Mouse (Mus musculus) myocyte (in vitro differentiated cells): ENCODE results near the gene Chaf1b. TPM values are rescaled to one million over a fixed set of nuclear protein-coding genes. Genes with fewer than 3 reads are reported as not detected.

Experiments used
- H3K27me3 ChIP-seq: one replicate; pipeline ENCODE4 v1.6.1; 2011; ENCODE audit not compliant: control insufficient read depth, insufficient read depth, insufficient read length
- H3K36me3 ChIP-seq: one replicate; pipeline ENCODE4 v1.6.1; 2011; ENCODE audit not compliant: control insufficient read depth, insufficient read depth
- H3K4me2 ChIP-seq: one replicate; pipeline ENCODE4 v1.6.1; 2011; ENCODE audit warnings: low read depth, control low read depth
- H3K4me3 ChIP-seq: one replicate; pipeline ENCODE4 v1.5.1; 2011; ENCODE audit warnings: mild to moderate bottlenecking, control low read depth, moderate library complexity
- H3K79me2 ChIP-seq: one replicate; pipeline ENCODE4 v1.6.1; 2011; ENCODE audit not compliant: control insufficient read depth, insufficient read depth
- H3ac ChIP-seq: one replicate; pipeline ENCODE4 v1.6.1; 2011; ENCODE audit not compliant: control insufficient read depth, insufficient read length
- CEBPB ChIP-seq: IDR thresholded peaks from 2 replicates; pipeline ENCODE4 v1.6.1; 2011; ENCODE audit warnings: mild to moderate bottlenecking, moderate library complexity; ENCODE audit not compliant: poor library complexity, insufficient read depth, severe bottlenecking
- E2F4 ChIP-seq: IDR thresholded peaks from one replicate; pipeline ENCODE4 v1.6.1; 2011; ENCODE audit warnings: mild to moderate bottlenecking, control low read depth, moderate library complexity; ENCODE audit not compliant: insufficient read depth
- MAX ChIP-seq: IDR thresholded peaks from one replicate; pipeline ENCODE4 v1.6.1; 2011; ENCODE audit warnings: low read depth, mild to moderate bottlenecking, control low read depth
- MYOD1 ChIP-seq, 3 experiments: IDR thresholded peaks; one replicate each; pipeline ENCODE4 v1.6.1; 2011; ENCODE audit warnings: control low read depth in 2 of 3, low read depth in 2 of 3, mild to moderate bottlenecking in 2 of 3, moderate library complexity in 1 of 3; ENCODE audit not compliant: insufficient read length in 2 of 3, control insufficient read depth in 1 of 3
- MYOG ChIP-seq, 3 experiments: IDR thresholded peaks; one replicate each; pipeline ENCODE4 v1.6.1; 2011; ENCODE audit warnings: control low read depth in 2 of 3, low read depth in 2 of 3, mild to moderate bottlenecking in 2 of 3; ENCODE audit not compliant: insufficient read length in 2 of 3, control insufficient read depth in 1 of 3, insufficient read depth in 1 of 3
- POLR2A ChIP-seq: IDR thresholded peaks from one replicate; pipeline ENCODE4 v1.6.1; 2011; ENCODE audit warnings: low read depth, mild to moderate bottlenecking, control low read depth, moderate library complexity; ENCODE audit not compliant: insufficient read length
- POLR2AphosphoS2 ChIP-seq: IDR thresholded peaks from one replicate; pipeline ENCODE4 v1.6.1; 2011; ENCODE audit warnings: low read depth, control low read depth; ENCODE audit not compliant: insufficient read length
- REST ChIP-seq: IDR thresholded peaks from one replicate; pipeline ENCODE4 v1.6.1; 2011; ENCODE audit warnings: mild to moderate bottlenecking, control low read depth, moderate library complexity; ENCODE audit not compliant: insufficient read depth, insufficient read length
- SRF ChIP-seq: IDR thresholded peaks from one replicate; pipeline ENCODE4 v1.6.1; 2011; ENCODE audit warnings: low read depth; ENCODE audit not compliant: control insufficient read depth, insufficient read length
- TCF12 ChIP-seq: IDR thresholded peaks from one replicate; pipeline ENCODE4 v1.6.1; 2011; ENCODE audit warnings: mild to moderate bottlenecking, control low read depth; ENCODE audit not compliant: poor library complexity, insufficient read depth, severe bottlenecking
- TCF3 ChIP-seq: IDR thresholded peaks from one replicate; pipeline ENCODE4 v1.6.1; 2011; ENCODE audit warnings: low read depth, control low read depth; ENCODE audit not compliant: insufficient read length
- USF1 ChIP-seq: IDR thresholded peaks from one replicate; pipeline ENCODE4 v1.6.1; 2011; ENCODE audit warnings: low read depth, mild to moderate bottlenecking, control low read depth, moderate library complexity
- polyA plus RNA-seq: library from polyadenylated mRNA; unstranded; fragments of >200 nt; fragmentation: generic; extraction: Trizol; gene quantifications from one replicate; pipeline ENCODE4 v1.2.1, GENCODE M21; 2012; ENCODE audit warnings: missing spikeins

Gene Chaf1b
- polyA plus RNA-seq, 1 experiment: 7.1 TPM

- no peaks in the 10 kb centered on the region for H3K27me3 ChIP-seq
- no peaks in the 10 kb centered on the region for H3K79me2 ChIP-seq
- H3K4me3 ChIP-seq: no peak overlapping the region
- peaks cover 4% of the 10 kb centered on the region for H3K36me3 ChIP-seq
- no peak overlapping the region for H3ac ChIP-seq
- TF ChIP-seq REST (no peak), MYOD1 (IDR thresholded peaks at IDR 0.05; ENCODE audit: control insufficient read depth in 1 of 3, insufficient read length in 2 of 3, low read depth in 2 of 3) (no peak), SRF (no peak), MAX (no peak), USF1 (no peak)
- no peak overlapping the region for H3K4me2 ChIP-seq
Measured at GRCm38 (mm10) chr16:93890948-93891604, 7.4 kb downstream of the Chaf1b start.

DNA sequence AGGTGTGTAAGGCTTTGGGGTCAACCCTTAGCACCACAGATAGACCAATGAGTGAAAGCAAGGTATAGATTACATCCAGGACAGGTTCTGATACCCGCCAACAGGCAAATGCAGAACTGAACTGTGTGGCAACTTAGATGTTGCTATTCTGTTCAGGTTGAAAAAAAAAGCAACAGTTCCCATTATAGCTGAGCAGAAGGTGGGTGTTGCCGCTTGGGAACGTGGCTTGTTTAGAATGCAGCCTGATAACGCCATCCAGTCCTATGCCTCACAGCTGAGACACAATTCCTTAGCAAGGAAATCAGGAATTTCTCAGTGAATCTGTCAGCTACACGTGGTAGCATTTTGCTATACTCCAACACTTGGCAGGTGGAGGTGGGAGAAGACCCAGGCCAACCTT is 9.6 kb downstream of the Chaf1b start:
- H3ac ChIP-seq: no peak overlapping the region
- H3K36me3 ChIP-seq: peaks cover 4% of the 10 kb centered on the region
- H3K4me3 ChIP-seq: no peak overlapping the region

DNA sequence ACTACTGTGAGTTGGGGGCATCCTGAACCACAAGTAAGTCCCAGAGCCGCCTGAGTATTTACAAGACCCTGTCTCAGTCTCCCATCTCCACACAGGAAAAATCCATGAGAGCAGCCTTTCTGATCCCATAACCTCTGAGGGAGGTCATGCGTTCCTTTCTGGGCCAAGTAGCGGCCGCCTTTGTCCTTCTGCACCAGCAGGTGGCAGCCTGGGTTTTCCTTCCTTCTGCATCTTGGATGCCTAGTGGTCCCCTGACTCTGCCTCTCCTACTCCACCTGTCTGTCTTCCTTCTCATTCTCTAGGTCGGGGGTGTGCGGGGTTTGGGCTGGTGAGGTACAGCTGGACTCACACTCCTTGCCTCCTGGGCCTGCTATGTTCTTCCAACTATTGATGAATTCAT is 19.3 kb downstream of the Chaf1b start:
- TF ChIP-seq MYOD1 (IDR thresholded peaks at IDR 0.05; ENCODE audit: control insufficient read depth in 1 of 3, insufficient read length in 2 of 3, low read depth in 2 of 3) (no peak), MYOG (IDR thresholded peaks at IDR 0.05; ENCODE audit: control insufficient read depth in 1 of 3, insufficient read depth in 1 of 3, insufficient read length in 2 of 3, low read depth in 2 of 3) (no peak), POLR2AphosphoS2 (no peak), USF1 (no peak), POLR2A (no peak), TCF12 (no peak), MAX (no peak), E2F4 (no peak), REST (no peak), SRF (no peak), CEBPB (no peak), TCF3 (no peak)
- H3K79me2 ChIP-seq: no peaks in the 10 kb centered on the region
- H3K4me3 ChIP-seq: no peak overlapping the region
- no peaks in the 10 kb centered on the region for H3K27me3 ChIP-seq
- no peak overlapping the region for H3K4me2 ChIP-seq
- H3ac ChIP-seq: no peak overlapping the region
- H3K36me3 ChIP-seq: no peaks in the 10 kb centered on the region

More for the DNA sequence above, 9.6 kb downstream of the Chaf1b start:
- TF ChIP-seq MYOG (IDR thresholded peaks at IDR 0.05; ENCODE audit: control insufficient read depth in 1 of 3, insufficient read depth in 1 of 3, insufficient read length in 2 of 3, low read depth in 2 of 3) (no peak), REST (no peak), MYOD1 (IDR thresholded peaks at IDR 0.05; ENCODE audit: control insufficient read depth in 1 of 3, insufficient read length in 2 of 3, low read depth in 2 of 3) (no peak), E2F4 (no peak), SRF (no peak), USF1 (no peak), POLR2AphosphoS2 (no peak), TCF12 (no peak), CEBPB (no peak), MAX (no peak), TCF3 (no peak), POLR2A (no peak)
- Histone ChIP-seq H3K4me2 (no peak overlapping the region), H3K79me2 (no peaks in the 10 kb centered on the region), H3K27me3 (no peaks in the 10 kb centered on the region)

- Histone ChIP-seq H3K27me3 (no peaks in the 10 kb centered on the region), H3K4me3 (no peak overlapping the region), H3ac (no peak overlapping the region), H3K79me2 (no peaks in the 10 kb centered on the region), H3K4me2 (no peak overlapping the region), H3K36me3 (no peaks in the 10 kb centered on the region)
- TF ChIP-seq POLR2A: no peak
- no peak for TF ChIP-seq MYOD1 (IDR thresholded peaks at IDR 0.05; ENCODE audit: control insufficient read depth in 1 of 3, insufficient read length in 2 of 3, low read depth in 2 of 3)
- no peak for TF ChIP-seq TCF3
- no peak for TF ChIP-seq POLR2AphosphoS2
- no peak for TF ChIP-seq USF1
- TF ChIP-seq E2F4: no peak
- TF ChIP-seq REST: no peak
- no peak for TF ChIP-seq MAX
- no peak for TF ChIP-seq CEBPB
- no peak for TF ChIP-seq SRF
- TF ChIP-seq MYOG (IDR thresholded peaks at IDR 0.05; ENCODE audit: control insufficient read depth in 1 of 3, insufficient read depth in 1 of 3, insufficient read length in 2 of 3, low read depth in 2 of 3): no peak
- no peak for TF ChIP-seq TCF12
Measured at GRCm38 (mm10) chr16:93906156-93907014, 22.7 kb downstream of the Chaf1b start.

GRCm38 (mm10) chr16:93907761-93908160 is 24.1 kb downstream of the Chaf1b start:
- TF ChIP-seq REST (no peak), MYOG (IDR thresholded peaks at IDR 0.05; ENCODE audit: control insufficient read depth in 1 of 3, insufficient read depth in 1 of 3, insufficient read length in 2 of 3, low read depth in 2 of 3) (no peak), SRF (no peak), USF1 (no peak), CEBPB (no peak), TCF12 (no peak), POLR2AphosphoS2 (no peak), TCF3 (no peak), MAX (no peak), MYOD1 (IDR thresholded peaks at IDR 0.05; ENCODE audit: control insufficient read depth in 1 of 3, insufficient read length in 2 of 3, low read depth in 2 of 3) (no peak), POLR2A (no peak), E2F4 (no peak)
- H3K4me2 ChIP-seq: no peak overlapping the region

More at GRCm38 (mm10) chr16:93907761-93908160, 24.1 kb downstream of the Chaf1b start:
- H3K79me2 ChIP-seq: no peaks in the 10 kb centered on the region
- H3K36me3 ChIP-seq: no peaks in the 10 kb centered on the region
- H3K27me3 ChIP-seq: no peaks in the 10 kb centered on the region
- no peak overlapping the region for H3K4me3 ChIP-seq
- no peak overlapping the region for H3ac ChIP-seq
